Mouse (Mus musculus) kidney, postnatal 0 days (tissue): ENCODE measurements at regions not wholly inside any gene's neighbourhood (a gene's known extent, or its start where the extent isn't known, plus 50 kb on each side); places are given as distances from the start of the nearest gene placed in this dataset.
"Not testable (repeated sequence)": the region's sequence is repeated elsewhere in the genome, so short reads cannot be mapped to it uniquely, and the experiment has no call there.

Experiments used
- ATAC-seq: fragments of 200-750 bp; cut with Nextera tagmentation; replicated peaks from 2 replicates; pipeline ENCODE4 v1.8.0; 2017; ENCODE audit warnings: low read depth, moderate number of reproducible peaks, moderate TSS enrichment, moderate library complexity; ENCODE audit not compliant: low FRiP score
- DNase-seq: peaks from one replicate; pipeline ENCODE4 v3.0.0-alpha.2; 2016; ENCODE audit warnings: low spot score
- H3K27ac ChIP-seq: fragments of 300-500 bp; sonication (generic); 2 replicates; pipeline ENCODE4 v1.5.1; 2014; ENCODE audit warnings: mild to moderate bottlenecking
- H3K27me3 ChIP-seq: fragments of 300-500 bp; sonication (generic); 2 replicates; pipeline ENCODE4 v1.6.1; 2014; ENCODE audit warnings: low read length, mixed read lengths; ENCODE audit not compliant: insufficient read depth
- H3K36me3 ChIP-seq: fragments of 300-500 bp; sonication (generic); 2 replicates; pipeline ENCODE4 v1.6.1; 2014; ENCODE audit warnings: low read length, mixed read lengths; ENCODE audit not compliant: insufficient read depth
- H3K4me1 ChIP-seq: fragments of 300-500 bp; sonication (generic); replicated peaks from 2 replicates; pipeline ENCODE4 v1.6.1; 2014; ENCODE audit warnings: antibody characterized with exemption, low read length, mixed read lengths; ENCODE audit not compliant: insufficient read depth
- H3K4me2 ChIP-seq: fragments of 300-500 bp; sonication (generic); 2 replicates; pipeline ENCODE4 v1.6.1; 2014; ENCODE audit warnings: mild to moderate bottlenecking, low read length, moderate library complexity, mixed read lengths
- H3K4me3 ChIP-seq: fragments of 300-500 bp; sonication (generic); replicated peaks from 2 replicates; pipeline ENCODE4 v1.5.1; 2014; ENCODE audit warnings: low read depth, low read length
- H3K9ac ChIP-seq: fragments of 300-500 bp; sonication (generic); 2 replicates; pipeline ENCODE4 v1.6.1; 2014; ENCODE audit warnings: low read depth, low read length
- H3K9me3 ChIP-seq: fragments of 300-500 bp; sonication (generic); replicated peaks from 2 replicates; pipeline ENCODE4 v1.6.1; 2016; ENCODE audit warnings: low read length, inconsistent platforms, mixed read lengths
- CTCF ChIP-seq: IDR thresholded peaks from 2 replicates; pipeline ENCODE4 v1.5.1; 2016; ENCODE audit warnings: antibody characterized with exemption, low read depth, mild to moderate bottlenecking, moderate library complexity
- WGBS: fragments of 180-500 bp; shearing (Covaris S2); extraction: QIAGEN DNeasy Blood & Tissue Kit; methylation state at CpG from one replicate; pipeline ENCODE4 v1.1.7; 2014; 5-methylcytosine and 5-hydroxymethylcytosine counted together

DNA sequence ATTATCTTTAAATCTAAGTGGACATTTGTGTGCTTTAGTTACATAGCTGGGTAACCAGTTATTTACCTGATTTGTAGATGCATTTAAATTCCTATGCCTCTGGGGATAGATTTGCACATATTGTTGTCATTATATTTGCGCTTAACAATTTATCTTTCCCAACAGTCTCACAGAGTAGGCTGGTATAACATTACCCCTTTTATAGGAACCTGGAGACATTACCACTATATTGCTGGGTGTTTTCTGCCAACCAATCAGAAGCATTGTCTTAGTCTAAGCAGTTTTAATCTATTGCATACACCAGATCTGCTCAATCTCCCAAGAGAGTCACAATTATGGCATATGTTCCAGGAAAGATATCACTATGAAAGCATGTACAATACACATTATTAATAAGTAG lies 149.8 kb downstream of the Rbm43 start:
- H3K4me3 ChIP-seq = no peak overlapping the region
- H3K4me2 ChIP-seq = no peak overlapping the region
- H3K9ac ChIP-seq = no peak overlapping the region
- H3K27ac ChIP-seq = no peak overlapping the region
- H3K27me3 ChIP-seq = no peaks in the 10 kb centered on the region
- H3K36me3 ChIP-seq = no peaks in the 10 kb centered on the region
- WGBS = 91% methylated on average over 1 of the region's 1 CpGs
- no peak for ATAC-seq
- no peak for DNase-seq
- no peaks in the 10 kb centered on the region for H3K9me3 ChIP-seq
- no peaks in the 10 kb centered on the region for H3K4me1 ChIP-seq
- TF ChIP-seq CTCF = no peak

DNA sequence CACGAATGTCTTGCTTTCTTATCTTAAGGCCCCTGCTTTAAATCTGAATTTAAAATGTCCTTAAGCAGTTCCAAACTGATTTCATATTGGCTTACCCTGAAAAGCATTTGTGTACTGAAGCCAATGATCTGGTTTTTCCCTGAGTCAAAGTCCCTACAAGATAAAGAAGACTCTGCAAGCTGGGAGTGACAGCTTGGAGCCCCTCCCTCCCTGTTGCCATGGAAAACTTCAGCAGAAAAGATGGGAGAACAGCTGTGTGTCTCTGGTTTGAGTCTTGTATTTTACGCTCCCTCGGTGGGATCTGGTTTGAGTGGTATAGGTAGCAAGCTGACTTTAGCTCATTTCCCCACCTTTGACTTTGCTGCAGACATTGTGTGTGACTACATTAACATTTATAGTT lies 146.1 kb downstream of the Rbm43 start:
- Histone ChIP-seq H3K27ac (no peak overlapping the region), H3K4me3 (no peak overlapping the region), H3K9me3 (no peaks in the 10 kb centered on the region), H3K4me2 (no peak overlapping the region), H3K9ac (no peak overlapping the region), H3K27me3 (no peaks in the 10 kb centered on the region), H3K36me3 (no peaks in the 10 kb centered on the region), H3K4me1 (no peaks in the 10 kb centered on the region)
- DNase-seq (no peak), ATAC-seq (no peak)
- 83% methylated on average over 3 of the region's 3 CpGs for WGBS
- TF ChIP-seq CTCF = no peak

DNA sequence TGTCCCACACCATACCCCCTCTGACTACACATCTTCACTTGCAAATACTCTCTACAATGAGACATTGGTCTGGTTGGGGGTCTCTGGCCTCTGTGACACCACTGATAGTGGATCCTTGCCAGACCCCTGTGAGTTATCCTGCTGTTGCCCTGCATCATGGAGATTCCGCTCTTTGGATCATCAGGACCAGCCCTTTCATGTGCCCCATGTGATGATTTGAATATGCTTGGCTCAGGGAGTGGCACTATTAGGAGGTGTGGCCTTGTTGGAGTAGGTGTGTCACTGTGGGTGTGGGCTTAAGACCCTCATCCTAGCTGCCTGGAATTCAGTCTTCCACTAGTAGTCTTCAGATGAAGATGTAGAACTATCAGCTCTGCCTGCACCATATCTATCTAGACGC lies 141.7 kb downstream of the Rbm43 start:
- H3K9me3 ChIP-seq, H3K27ac ChIP-seq, H3K4me3 ChIP-seq, H3K9ac ChIP-seq, H3K27me3 ChIP-seq, H3K4me1 ChIP-seq, ATAC-seq, DNase-seq, H3K36me3 ChIP-seq, H3K4me2 ChIP-seq: not testable (repeated sequence)
- 89% methylated on average over 2 of the region's 2 CpGs for WGBS

DNA sequence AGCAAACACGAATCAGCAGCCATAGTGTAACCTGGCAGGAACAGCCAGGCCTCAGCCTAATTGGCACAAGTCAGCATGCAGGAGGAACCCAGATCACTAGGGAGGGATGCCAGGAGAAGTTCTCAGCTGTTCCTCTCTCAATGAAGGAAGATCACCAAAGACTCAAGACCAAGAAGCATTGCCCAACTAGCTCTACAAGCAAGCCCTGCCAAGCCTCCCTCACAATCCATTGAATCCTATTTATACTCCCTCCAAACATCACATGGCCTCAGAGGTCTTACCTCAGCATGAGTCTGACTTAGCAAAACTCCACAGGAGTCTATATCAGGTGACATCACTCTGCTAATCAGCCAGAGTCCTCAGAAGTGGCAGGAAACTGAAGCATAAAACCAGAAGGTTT lies 135.1 kb downstream of the Rbm43 start:
- H3K9ac ChIP-seq = no peak overlapping the region
- no peak overlapping the region for H3K4me3 ChIP-seq
- no peaks in the 10 kb centered on the region for H3K9me3 ChIP-seq
- TF ChIP-seq CTCF = no peak
- no peaks in the 10 kb centered on the region for H3K4me1 ChIP-seq
- no peaks in the 10 kb centered on the region for H3K36me3 ChIP-seq
- whole genome bisulfite sequencing = 89% methylated on average over 1 of the region's 1 CpGs
- no peaks in the 10 kb centered on the region for H3K27me3 ChIP-seq
- H3K4me2 ChIP-seq = no peak overlapping the region
- no peak overlapping the region for H3K27ac ChIP-seq
- DNase-seq (no peak), ATAC-seq (no peak)

DNA sequence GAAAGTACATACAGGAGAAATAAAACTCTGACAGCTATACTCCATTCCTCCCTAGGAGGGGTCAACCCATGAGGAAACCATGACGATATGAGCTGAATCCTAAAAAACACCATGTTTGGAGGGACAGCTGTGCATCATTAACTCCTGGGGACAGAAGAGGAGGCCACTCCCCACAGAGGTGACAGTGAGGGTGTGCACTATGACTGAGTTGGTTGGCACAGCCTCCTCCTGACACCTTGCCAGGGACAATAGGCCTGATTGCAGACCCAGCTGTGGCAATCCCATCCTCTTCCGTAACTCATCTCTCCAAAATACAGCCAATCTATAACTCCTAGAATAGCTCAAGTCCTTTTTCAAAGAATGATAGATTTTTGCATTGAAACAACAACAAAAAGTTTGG lies 112.0 kb downstream of the Rbm43 start:
- 61% methylated on average over 2 of the region's 2 CpGs for WGBS
- Histone ChIP-seq H3K4me2 (no peak overlapping the region), H3K4me3 (no peak overlapping the region), H3K9ac (no peak overlapping the region), H3K4me1 (no peaks in the 10 kb centered on the region), H3K9me3 (no peaks in the 10 kb centered on the region), H3K27ac (no peak overlapping the region), H3K36me3 (no peaks in the 10 kb centered on the region), H3K27me3 (no peaks in the 10 kb centered on the region)
- no peak for DNase-seq
- no peak for ATAC-seq
- TF ChIP-seq CTCF = no peak

DNA sequence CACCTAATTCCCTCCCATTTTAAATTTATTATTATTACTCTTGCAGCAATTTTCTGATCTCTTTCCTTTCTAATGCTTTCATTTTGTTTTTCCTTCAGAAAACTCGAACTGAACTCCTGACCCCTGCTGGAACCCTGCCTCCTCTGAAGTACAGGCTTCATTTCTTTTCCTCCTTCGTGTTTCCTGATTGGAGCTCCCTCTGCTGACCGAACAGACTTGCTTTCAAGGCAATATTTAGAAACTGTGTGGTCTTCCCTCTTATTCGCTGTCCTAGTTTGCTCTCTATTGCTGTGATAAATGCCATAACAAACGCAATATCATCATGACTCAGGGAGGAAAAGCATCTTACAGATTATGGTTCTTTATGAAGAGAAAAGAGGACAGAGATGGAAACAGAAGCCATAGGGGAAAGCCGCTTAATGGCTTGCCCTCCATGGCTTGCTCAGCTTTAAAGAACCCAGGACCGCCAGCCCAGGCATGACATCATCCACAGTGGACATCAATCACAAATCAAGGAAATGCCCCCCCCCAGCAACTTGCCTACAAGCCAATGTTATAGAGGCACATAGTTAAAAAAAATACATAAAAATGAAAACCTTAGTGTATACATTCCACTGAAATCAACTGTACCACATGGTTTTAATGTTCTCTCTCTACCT lies 104.5 kb downstream of the Rbm43 start:
- H3K4me1 ChIP-seq = no peaks in the 10 kb centered on the region
- H3K27ac ChIP-seq = no peak overlapping the region
- no peak overlapping the region for H3K4me3 ChIP-seq
- DNase-seq (peak; percentile 91), ATAC-seq (no peak)
- peak; percentile 86 for TF ChIP-seq CTCF
- H3K4me2 ChIP-seq = no peak overlapping the region
- no peak overlapping the region for H3K9ac ChIP-seq
- H3K27me3 ChIP-seq = no peaks in the 10 kb centered on the region
- 29% methylated on average over 7 of the region's 7 CpGs for WGBS
- H3K9me3 ChIP-seq = no peaks in the 10 kb centered on the region
- H3K36me3 ChIP-seq = no peaks in the 10 kb centered on the region
